Mouse (Mus musculus) forebrain, embryonic 14.5 days (tissue): ENCODE measurements at regions not wholly inside any gene's neighbourhood (a gene's known extent, or its start where the extent isn't known, plus 50 kb on each side); places are given as distances from the start of the nearest gene placed in this dataset.

Source experiments
- ATAC-seq: fragments of 200-750 bp; cut with Nextera tagmentation; 2 replicates; pipeline ENCODE4 v1.8.0; 2017; ENCODE audit warnings: mild to moderate bottlenecking, moderate library complexity
- DNase-seq: peaks from one replicate; pipeline ENCODE4 v3.0.0-alpha.2; 2015; ENCODE audit warnings: low spot score
- H3K27ac ChIP-seq: fragments of 300-500 bp; sonication (generic); 2 replicates; pipeline ENCODE4 v1.5.1; 2014; ENCODE audit warnings: low read depth, mild to moderate bottlenecking, control low read depth, low read length, moderate library complexity
- H3K27me3 ChIP-seq: fragments of 300-500 bp; sonication (generic); replicated peaks from 2 replicates; pipeline ENCODE4 v1.6.1; 2014; ENCODE audit warnings: low read length, control low read depth, mixed read lengths; ENCODE audit not compliant: control insufficient read depth, insufficient read depth
- H3K36me3 ChIP-seq: fragments of 300-500 bp; sonication (generic); 2 replicates; pipeline ENCODE4 v1.6.1; 2014; ENCODE audit warnings: low read length, control low read depth; ENCODE audit not compliant: control insufficient read depth, insufficient read depth
- H3K4me1 ChIP-seq: fragments of 300-500 bp; sonication (generic); 2 replicates; pipeline ENCODE4 v1.6.1; 2014; ENCODE audit warnings: antibody characterized with exemption, low read length, control low read depth; ENCODE audit not compliant: control insufficient read depth, insufficient read depth
- H3K4me2 ChIP-seq: fragments of 300-500 bp; sonication (generic); 2 replicates; pipeline ENCODE4 v1.6.1; 2014; ENCODE audit warnings: mild to moderate bottlenecking, control low read depth, low read length
- H3K4me3 ChIP-seq: fragments of 300-500 bp; sonication (generic); 2 replicates; pipeline ENCODE4 v1.5.1; 2014; ENCODE audit warnings: low read depth, low read length, control low read depth
- H3K9ac ChIP-seq: fragments of 300-500 bp; sonication (generic); 2 replicates; pipeline ENCODE4 v1.6.1; 2014; ENCODE audit warnings: mild to moderate bottlenecking, low read length, control low read depth, moderate library complexity
- H3K9me3 ChIP-seq: fragments of 300-500 bp; sonication (generic); replicated peaks from 2 replicates; pipeline ENCODE4 v1.6.1; 2016; ENCODE audit warnings: low read length, control low read depth, mixed read lengths; ENCODE audit not compliant: control insufficient read depth
- WGBS: fragments of 180-500 bp; shearing (Covaris S2); extraction: QIAGEN DNeasy Blood & Tissue Kit; methylation state at CpG from one replicate; pipeline ENCODE4 v1.1.7; 2014; 5-methylcytosine and 5-hydroxymethylcytosine counted together

DNA sequence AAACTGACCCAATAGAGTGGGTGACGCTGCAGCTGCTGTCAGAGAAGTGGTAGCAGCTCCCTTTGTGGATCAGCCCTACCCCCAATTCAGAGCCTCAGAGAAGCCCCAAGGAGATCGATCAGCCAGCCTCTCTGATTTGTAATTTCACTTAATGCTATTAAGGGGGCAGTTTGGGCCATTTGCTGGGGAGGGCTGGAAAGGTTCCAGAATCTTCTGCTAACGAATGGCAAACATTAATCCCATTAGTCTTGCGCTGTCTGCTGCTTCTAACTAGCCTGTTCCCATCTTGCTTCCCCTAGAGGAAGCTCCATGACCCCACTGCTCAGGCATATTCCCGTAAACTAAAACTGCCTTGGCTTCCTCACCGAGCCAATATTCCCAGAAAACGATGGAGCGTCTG, 59.9 kb upstream of the Lrrn2 start:
- ATAC-seq, result no peak
- H3K4me1 ChIP-seq, result peaks cover 4% of the 10 kb centered on the region; the same call in 1 of the 2 replicates
- no peaks in the 10 kb centered on the region for H3K9me3 ChIP-seq
- H3K36me3 ChIP-seq, result no peaks in the 10 kb centered on the region
- 42% methylated on average over 8 of the region's 8 CpGs for WGBS
- DNase-seq, result no peak
- H3K4me2 ChIP-seq, result no peak overlapping the region
- H3K9ac ChIP-seq, result no peak overlapping the region
- H3K4me3 ChIP-seq, result no peak overlapping the region
- no peaks in the 10 kb centered on the region for H3K27me3 ChIP-seq
- H3K27ac ChIP-seq, result no peak overlapping the region

DNA sequence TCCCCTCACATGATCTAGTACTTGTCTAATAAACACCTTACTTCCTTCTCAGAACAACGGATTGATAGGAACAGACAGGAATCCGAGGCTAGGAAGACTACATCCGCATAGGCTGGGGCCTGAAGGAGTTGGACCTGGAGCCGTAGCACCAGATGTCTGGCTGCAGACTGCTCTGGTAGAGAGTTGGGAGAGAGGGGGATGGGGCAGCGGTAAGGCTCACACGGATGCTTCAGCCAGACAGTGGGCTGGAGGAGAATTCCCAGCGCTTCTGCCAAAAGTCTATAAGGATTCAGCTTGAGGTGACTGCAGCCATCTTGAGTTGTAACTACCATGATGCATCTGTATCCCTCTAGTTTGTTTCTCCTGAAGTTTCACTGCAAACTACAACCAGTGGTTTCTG, 61.8 kb upstream of the Lrrn2 start:
- Histone ChIP-seq H3K9ac (no peak overlapping the region), H3K27me3 (no peaks in the 10 kb centered on the region), H3K9me3 (no peaks in the 10 kb centered on the region), H3K36me3 (no peaks in the 10 kb centered on the region), H3K4me3 (no peak overlapping the region), H3K27ac (no peak overlapping the region), H3K4me2 (no peak overlapping the region), H3K4me1 (peaks cover 4% of the 10 kb centered on the region; the same call in 1 of the 2 replicates)
- no peak for DNase-seq
- ATAC-seq, result no peak
- WGBS, result 51% methylated on average over 7 of the region's 7 CpGs

DNA sequence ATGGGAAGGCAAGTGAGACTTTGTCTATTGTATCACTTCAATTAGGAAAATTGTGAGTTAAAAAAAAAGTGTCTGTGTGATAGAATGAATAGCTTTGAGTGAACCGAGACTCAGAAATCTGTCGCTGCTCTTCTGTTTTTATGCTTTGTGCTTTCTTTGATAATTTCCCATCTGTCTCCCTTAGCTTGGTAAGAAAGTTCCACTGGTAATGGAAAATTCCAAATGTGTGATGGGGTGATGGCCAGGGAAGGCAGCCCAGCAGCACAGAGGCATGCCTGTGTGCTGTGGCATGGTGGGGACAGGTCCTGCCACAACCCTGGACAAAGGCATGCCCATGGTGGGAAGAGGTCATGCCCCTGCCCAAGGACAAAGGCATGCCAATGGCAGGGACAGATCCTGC, 62.7 kb upstream of the Lrrn2 start:
- Histone ChIP-seq H3K36me3 (no peaks in the 10 kb centered on the region), H3K9ac (no peak overlapping the region), H3K4me3 (no peak overlapping the region), H3K4me1 (peaks cover 1% of the 10 kb centered on the region; the same call in 1 of the 2 replicates), H3K27ac (no peak overlapping the region), H3K9me3 (no peaks in the 10 kb centered on the region), H3K4me2 (no peak overlapping the region), H3K27me3 (no peaks in the 10 kb centered on the region)
- WGBS, result 67% methylated on average over 2 of the region's 2 CpGs
- DNase-seq, result peak; percentile 19
- ATAC-seq, result no peak

DNA sequence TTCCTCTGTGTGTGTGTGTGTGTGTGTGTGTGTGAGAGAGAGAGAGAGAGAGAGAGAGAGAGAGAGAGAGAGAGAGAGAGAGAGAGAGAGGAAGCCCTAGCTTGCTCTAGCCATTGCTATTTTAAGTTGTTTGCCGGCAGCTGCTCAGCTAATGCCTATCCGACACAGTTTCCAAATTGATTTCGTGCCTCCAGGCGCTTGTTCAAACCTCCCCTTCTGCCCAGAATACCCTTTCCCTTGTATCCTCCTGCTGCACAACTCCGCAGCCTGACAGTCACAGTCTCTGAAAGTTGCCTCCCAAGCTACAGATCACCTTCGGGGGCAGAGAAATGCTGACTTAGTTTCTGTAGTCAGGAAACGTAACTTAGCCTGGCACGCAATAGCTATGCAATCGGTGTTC, 63.9 kb upstream of the Nfasc start:
- Histone ChIP-seq H3K9me3 (no peaks in the 10 kb centered on the region), H3K27me3 (no peaks in the 10 kb centered on the region), H3K4me2 (no peak overlapping the region), H3K4me3 (no peak overlapping the region), H3K9ac (no peak overlapping the region), H3K27ac (no peak overlapping the region), H3K36me3 (no peaks in the 10 kb centered on the region), H3K4me1 (peaks cover under 1% of the 10 kb centered on the region)
- WGBS, result 84% methylated on average over 9 of the region's 9 CpGs
- no peak for ATAC-seq
- DNase-seq, result no peak

DNA sequence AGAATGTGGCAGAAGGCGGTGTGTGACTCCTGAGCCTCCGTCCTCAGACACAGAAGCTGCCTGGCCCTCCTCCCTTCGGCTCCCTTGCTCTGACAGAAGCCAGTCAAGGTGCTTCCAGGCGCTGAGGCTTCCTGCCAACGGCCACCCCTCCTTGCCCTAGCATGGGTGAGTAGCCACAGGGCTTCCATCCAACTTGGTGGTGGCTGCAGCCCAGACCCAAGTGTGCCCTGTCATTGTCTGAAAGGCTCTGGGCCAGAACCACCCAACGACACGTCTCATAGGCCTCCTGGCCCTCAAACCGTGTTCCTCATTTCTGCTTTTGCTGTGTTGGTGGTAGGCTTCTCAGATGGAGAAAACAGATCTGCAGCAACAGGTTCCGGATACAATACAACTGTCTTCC, 62.2 kb upstream of the Nfasc start:
- Histone ChIP-seq H3K27me3 (no peaks in the 10 kb centered on the region), H3K9me3 (no peaks in the 10 kb centered on the region), H3K9ac (no peak overlapping the region), H3K36me3 (no peaks in the 10 kb centered on the region), H3K4me2 (no peak overlapping the region), H3K4me1 (peaks cover 5% of the 10 kb centered on the region), H3K4me3 (no peak overlapping the region), H3K27ac (no peak overlapping the region)
- WGBS, result 81% methylated on average over 9 of the region's 9 CpGs
- DNase-seq (no peak), ATAC-seq (no peak)

DNA sequence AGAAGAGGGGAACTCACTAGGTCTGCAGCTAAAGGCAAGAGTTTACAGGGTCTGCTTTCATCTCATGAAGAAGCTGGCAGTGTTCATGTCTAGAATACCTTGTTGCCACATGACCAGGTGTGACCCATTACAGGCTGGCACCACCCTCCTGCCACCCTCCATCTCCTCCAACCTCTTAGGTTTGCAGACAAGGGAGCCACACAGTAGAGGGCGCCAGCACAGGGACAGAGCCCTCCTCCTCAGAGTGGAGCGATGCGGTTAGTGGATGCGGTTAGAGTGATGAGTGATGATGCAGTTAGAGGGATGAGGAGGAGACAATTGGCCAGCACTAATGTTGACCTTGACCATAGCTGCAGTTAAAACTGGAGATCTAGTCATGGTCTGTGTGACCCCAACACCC, 60.8 kb upstream of the Nfasc start:
- 41% methylated on average over 4 of the region's 4 CpGs for WGBS
- no peak overlapping the region for H3K4me2 ChIP-seq

DNA sequence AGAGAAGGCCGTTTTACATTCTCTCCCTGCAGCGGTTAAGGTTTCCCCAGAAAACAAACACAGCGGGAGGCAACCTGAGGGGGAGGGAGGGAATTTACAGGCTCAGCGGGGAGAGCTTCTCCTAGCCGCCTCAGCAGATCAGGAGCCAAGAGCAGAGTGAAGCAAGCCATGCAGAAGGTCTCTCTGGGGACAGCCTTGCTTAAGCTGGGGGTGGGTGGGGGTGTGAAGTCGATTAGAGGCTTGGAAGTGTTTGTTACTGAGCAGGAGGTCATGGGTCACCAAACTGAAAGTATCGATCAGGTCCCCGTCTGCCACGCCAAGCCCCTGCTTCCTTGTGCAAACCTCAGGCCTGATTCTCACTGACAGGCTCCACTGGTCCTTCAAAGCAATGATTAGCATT, 58.7 kb upstream of the Nfasc start:
- no peak for ATAC-seq
- no peak overlapping the region for H3K9ac ChIP-seq

More for the DNA sequence above, 60.8 kb upstream of the Nfasc start:
- ATAC-seq (no peak), DNase-seq (no peak)
- H3K9ac ChIP-seq, result no peak overlapping the region
- no peak overlapping the region for H3K4me3 ChIP-seq
- no peaks in the 10 kb centered on the region for H3K9me3 ChIP-seq
- peaks cover 5% of the 10 kb centered on the region for H3K4me1 ChIP-seq
- no peaks in the 10 kb centered on the region for H3K27me3 ChIP-seq
- no peaks in the 10 kb centered on the region for H3K36me3 ChIP-seq
- no peak overlapping the region for H3K27ac ChIP-seq

DNA sequence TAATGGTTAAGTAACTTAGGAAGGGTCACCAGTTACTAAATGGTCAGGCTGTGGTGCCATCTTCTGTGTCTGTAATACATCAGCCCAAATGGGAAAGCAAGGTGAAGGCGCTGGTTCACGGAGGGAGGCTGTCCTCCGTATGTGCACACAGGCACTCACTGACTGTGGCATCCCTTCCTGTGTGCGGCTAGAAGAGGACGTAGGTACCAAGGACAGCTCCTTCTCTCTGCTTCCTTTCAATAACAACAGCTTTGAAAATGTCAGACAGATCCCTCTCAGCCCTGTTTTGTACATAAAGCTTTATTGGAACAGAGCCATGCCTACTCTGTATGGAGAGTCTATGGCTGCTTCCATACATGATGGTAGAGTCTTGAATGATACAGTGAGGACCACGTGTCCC, 57.7 kb upstream of the Nfasc start:
- H3K36me3 ChIP-seq, result no peaks in the 10 kb centered on the region
- no peak for ATAC-seq
- peak; percentile 60 for DNase-seq
- no peak overlapping the region for H3K4me2 ChIP-seq
- peaks cover 5% of the 10 kb centered on the region for H3K4me1 ChIP-seq
- H3K27me3 ChIP-seq, result no peaks in the 10 kb centered on the region
- no peak overlapping the region for H3K4me3 ChIP-seq
- H3K27ac ChIP-seq, result no peak overlapping the region
- H3K9ac ChIP-seq, result no peak overlapping the region
- no peaks in the 10 kb centered on the region for H3K9me3 ChIP-seq
- WGBS, result 7% methylated on average over 6 of the region's 6 CpGs

More for the DNA sequence above, 58.7 kb upstream of the Nfasc start:
- no peak for DNase-seq
- H3K27me3 ChIP-seq, result no peaks in the 10 kb centered on the region
- no peak overlapping the region for H3K27ac ChIP-seq
- H3K4me3 ChIP-seq, result no peak overlapping the region
- H3K4me2 ChIP-seq, result 0 out of 2 replicates have a peak overlapping the region, but pooled peaks have one; percentile 9
- H3K36me3 ChIP-seq, result no peaks in the 10 kb centered on the region
- H3K9me3 ChIP-seq, result no peaks in the 10 kb centered on the region
- 4% methylated on average over 9 of the region's 9 CpGs for WGBS
- peaks cover 5% of the 10 kb centered on the region for H3K4me1 ChIP-seq

DNA sequence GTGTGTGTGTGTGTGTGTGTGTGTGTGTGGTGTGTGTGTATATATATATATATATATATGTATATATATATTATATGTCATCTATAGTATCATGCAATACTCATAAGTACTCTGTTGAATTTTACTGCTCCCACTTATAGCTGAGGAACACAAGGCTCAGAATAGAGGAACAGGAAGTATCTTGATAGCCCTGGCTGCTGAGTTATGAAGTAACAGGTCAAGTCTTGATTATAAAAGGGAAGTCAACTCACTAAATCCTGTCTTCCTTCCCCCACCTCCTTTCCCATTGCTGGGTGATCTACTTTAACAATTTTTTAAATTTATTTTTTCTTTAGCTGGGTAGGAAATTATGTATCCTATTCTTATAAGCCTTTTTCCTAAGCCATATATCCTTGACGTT, 52.9 kb upstream of the Nfasc start:
- H3K9me3 ChIP-seq, result no peaks in the 10 kb centered on the region
- H3K9ac ChIP-seq, result no peak overlapping the region
- H3K4me2 ChIP-seq, result no peak overlapping the region
- no peak overlapping the region for H3K4me3 ChIP-seq
- DNase-seq (no peak), ATAC-seq (no peak)
- H3K27ac ChIP-seq, result no peak overlapping the region
- H3K4me1 ChIP-seq, result no peaks in the 10 kb centered on the region
- H3K27me3 ChIP-seq, result no peaks in the 10 kb centered on the region
- WGBS, result 96% methylated on average over 1 of the region's 1 CpGs
- H3K36me3 ChIP-seq, result no peaks in the 10 kb centered on the region
